Mouse (Mus musculus) ES-E14 (cell line): Measurements from ENCODE around the gene 4933428G20Rik. TPM values are rescaled to one million over a fixed set of nuclear protein-coding genes. Genes with fewer than 3 reads are reported as not detected.

Experiments
- DNase-seq: peaks from one replicate; pipeline ENCODE4 v3.0.0-alpha.2; 2013; ENCODE audit warnings: low read depth, low spot score
- H3K27ac ChIP-seq: 2 replicates; pipeline ENCODE4 v1.5.1; 2012; ENCODE audit warnings: low read depth, mild to moderate bottlenecking, low read length, moderate library complexity, mixed read lengths; ENCODE audit not compliant: poor library complexity, insufficient read depth, severe bottlenecking
- H3K36me3 ChIP-seq: 2 replicates; pipeline ENCODE4 v1.6.1; 2012; ENCODE audit warnings: mild to moderate bottlenecking, low read length, moderate library complexity, mixed read lengths; ENCODE audit not compliant: control insufficient read depth, poor library complexity, insufficient read depth, severe bottlenecking
- H3K4me1 ChIP-seq, 2 experiments: fragments of 150-350 bp in 1 of 2; sonication (generic) in 1 of 2; 2 replicates each; pipeline ENCODE4 v1.6.1; 2012; ENCODE audit warnings: low read length in 2 of 2, mild to moderate bottlenecking in 1 of 2, mixed read lengths in 1 of 2; ENCODE audit not compliant: control insufficient read depth in 2 of 2, insufficient read depth in 2 of 2, poor library complexity in 1 of 2
- H3K4me3 ChIP-seq, 2 experiments: fragments of 150-350 bp in 1 of 2; sonication (generic) in 1 of 2; 2 replicates each; pipeline ENCODE4 v1.5.1; 2012; ENCODE audit warnings: low read length in 2 of 2, low read depth in 1 of 2, mild to moderate bottlenecking in 1 of 2, mixed read lengths in 1 of 2; ENCODE audit not compliant: insufficient read depth in 1 of 2, poor library complexity in 1 of 2, severe bottlenecking in 1 of 2
- H3K9ac ChIP-seq: 2 replicates; pipeline ENCODE4 v1.6.1; 2012; ENCODE audit warnings: low read depth, mild to moderate bottlenecking, low read length, mixed read lengths; ENCODE audit not compliant: poor library complexity, insufficient read depth, severe bottlenecking
- H3K9me3 ChIP-seq: fragments of 150-350 bp; sonication (generic); 2 replicates; pipeline ENCODE4 v1.6.1; 2012; ENCODE audit warnings: low read depth, mild to moderate bottlenecking, low read length; ENCODE audit not compliant: control insufficient read depth, insufficient read depth
- CHD2 ChIP-seq: IDR thresholded peaks from 2 replicates; pipeline ENCODE4 v1.6.1; 2014; ENCODE audit warnings: mild to moderate bottlenecking, low read depth, low read length, inconsistent platforms
- HCFC1 ChIP-seq: IDR thresholded peaks from 2 replicates; pipeline ENCODE4 v1.6.1; 2012; ENCODE audit warnings: low read length, inconsistent platforms, borderline replicate concordance; ENCODE audit not compliant: insufficient read depth
- MAFK ChIP-seq: IDR thresholded peaks from 2 replicates; pipeline ENCODE4 v1.6.1; 2014; ENCODE audit warnings: mild to moderate bottlenecking, low read depth, low read length, inconsistent platforms; ENCODE audit not compliant: insufficient read depth
- ZC3H11A ChIP-seq: IDR thresholded peaks from 2 replicates; pipeline ENCODE4 v1.6.1; 2012; ENCODE audit warnings: low read depth, mild to moderate bottlenecking, inconsistent platforms, low read length, borderline replicate concordance
- ZNF384 ChIP-seq: IDR thresholded peaks from 2 replicates; pipeline ENCODE4 v1.6.1; 2012; ENCODE audit warnings: low read depth, low read length, inconsistent platforms
- in situ Hi-C, 2 experiments: fragments of 600-800 bp; cut with MboI; formaldehyde crosslinking; loops; one replicate each; pipeline ENCODE4 v1.15.1; 2025; ENCODE audit warnings: low sequenced_read_pairs in 2 of 2, inconsistent platforms in 1 of 2; ENCODE audit not compliant: unreplicated experiment in 2 of 2
- total RNA-seq: library from RNA; depleted of rRNA; stranded (reverse); fragments of 300-350 nt; gene quantifications from 2 replicates; pipeline ENCODE4 v1.2.3, GENCODE M21; 2012

Gene 4933428G20Rik
- total RNA-seq, 1 experiment, result 0.36 TPM

GRCm38 (mm10) chr11:97531381-97532260 is 31.5 kb upstream of the 4933428G20Rik start:
- Histone ChIP-seq H3K9me3 (no peaks in the 10 kb centered on the region), H3K27ac (no peak overlapping the region), H3K9ac (peak overlapping the region; percentile 71), H3K4me1 (peaks cover 4 to 23% of the 10 kb centered on the region in 2 experiments), H3K4me3 (peak overlapping the region; percentile 72 to 83), H3K36me3 (peaks cover 2% of the 10 kb centered on the region; the same call in 1 of the 2 replicates)
- peak; percentile 63; the same call in 1 of the 2 replicates for TF ChIP-seq ZC3H11A
- no peak for TF ChIP-seq CHD2
- peak; percentile 33; the same call in 1 of the 2 replicates for TF ChIP-seq MAFK
- TF ChIP-seq ZNF384, result no peak
- TF ChIP-seq HCFC1, result 0 out of 2 replicates have a peak, but pooled peaks have one; percentile 55
- in situ Hi-C loops, result no loop called here
- peak; percentile 82 for DNase-seq

- no peak overlapping the region for H3K9ac ChIP-seq
- H3K9me3 ChIP-seq, result no peaks in the 10 kb centered on the region
- DNase-seq, result no peak
- no peak for TF ChIP-seq ZNF384
- no peak for TF ChIP-seq HCFC1
- TF ChIP-seq ZC3H11A, result no peak
- TF ChIP-seq CHD2, result no peak
- TF ChIP-seq MAFK, result no peak
- no peak overlapping the region for H3K27ac ChIP-seq
- H3K4me3 ChIP-seq, result no peak overlapping the region
- in situ Hi-C loops, result no loop called here
- H3K4me1 ChIP-seq, result peaks cover 4 to 18% of the 10 kb centered on the region in 2 experiments
- H3K36me3 ChIP-seq, result peaks cover 6% of the 10 kb centered on the region; the same call in 1 of the 2 replicates
These were observed 30.8 kb upstream of the 4933428G20Rik start for GRCm38 (mm10) chr11:97530961-97531360.

- H3K27ac ChIP-seq, result no peak overlapping the region
- H3K9me3 ChIP-seq, result no peaks in the 10 kb centered on the region
- DNase-seq, result no peak
- no peak overlapping the region for H3K9ac ChIP-seq
- in situ Hi-C loops, result no loop called here
- TF ChIP-seq MAFK (no peak), HCFC1 (no peak), ZNF384 (no peak), CHD2 (no peak), ZC3H11A (no peak)
- peaks cover 12% of the 10 kb centered on the region; the same call in 1 of the 2 replicates for H3K36me3 ChIP-seq
- H3K4me3 ChIP-seq, result no peak overlapping the region
- H3K4me1 ChIP-seq, result peaks cover 4 to 18% of the 10 kb centered on the region in 2 experiments
These were observed 29.9 kb upstream of the 4933428G20Rik start for GRCm38 (mm10) chr11:97530069-97530468.

- no peak for DNase-seq
- Histone ChIP-seq H3K9ac (no peak overlapping the region), H3K4me3 (no peak overlapping the region), H3K36me3 (peaks cover 17% of the 10 kb centered on the region; the same call in 1 of the 2 replicates), H3K9me3 (no peaks in the 10 kb centered on the region), H3K27ac (no peak overlapping the region), H3K4me1 (peaks cover 5 to 25% of the 10 kb centered on the region in 2 experiments)
- TF ChIP-seq HCFC1 (no peak), ZC3H11A (no peak), ZNF384 (no peak), CHD2 (no peak), MAFK (no peak)
- in situ Hi-C loops, result no loop called here
These were observed 28.2 kb upstream of the 4933428G20Rik start for GRCm38 (mm10) chr11:97528282-97528808.
